9 mouse cellular contexts compared by ENCODE assay signal in genomic region chr13:37477749-37478548, GRCm38 (mm10).
A peak's percentile ranks its signal among the peaks of the same experiment; 100 is the strongest.
DNase-seq lines count a peak whose midpoint lies in the region; ATAC-seq and TF ChIP-seq lines count a peak whose summit lies in the region.
"Had no signal": no experiment of that assay in that cellular context is flagged by ENCODE, and none has a peak within 500 bp of the region (broad histone marks: within the 10 kb centered on the region; RNA-seq: fewer than 3 reads in every experiment).

No protein-coding gene starts in this region.

- no peak for TF ChIP-seq CTCF in thymus, adult 2 months (IDR thresholded peaks at IDR 0.05; ENCODE audit: borderline replicate concordance, control insufficient read depth, extremely low read depth, insufficient read depth, low read length, poor library complexity)
- no peak for TF ChIP-seq CTCF in midbrain, postnatal 0 days (IDR thresholded peaks at IDR 0.05)

- H3K4me1 ChIP-seq in thymus, adult 2 months (replicated peaks; ENCODE audit: control insufficient read depth, insufficient read depth, low read length), result peaks cover 24% of the 10 kb centered on the region
- peaks cover 33% of the 10 kb centered on the region for H3K4me1 ChIP-seq in embryonic facial prominence, embryonic 13.5 days
- H3K4me1 ChIP-seq in hindbrain, embryonic 16.5 days (ENCODE audit: control insufficient read depth, insufficient read depth, low read depth, low read length), result peaks cover 12% of the 10 kb centered on the region
- peaks cover 33% of the 10 kb centered on the region for H3K4me1 ChIP-seq in liver, embryonic 11.5 days (replicated peaks; ENCODE audit: control insufficient read depth, insufficient read depth, low read length)
- H3K4me1 ChIP-seq in midbrain, postnatal 0 days (ENCODE audit: insufficient read depth, low read length), result peaks cover 4% of the 10 kb centered on the region; the same call in 1 of the 2 replicates

- no peaks in the 10 kb centered on the region for H3K27me3 ChIP-seq in thymus, adult 2 months (ENCODE audit: control insufficient read depth, insufficient read depth, low read length)
- no peaks in the 10 kb centered on the region for H3K27me3 ChIP-seq in embryonic facial prominence, embryonic 13.5 days
- H3K27me3 ChIP-seq in hindbrain, embryonic 16.5 days (replicated peaks; ENCODE audit: control insufficient read depth, insufficient read depth, low read length), result no peaks in the 10 kb centered on the region
- 0 out of 2 replicates have a peak, but pooled peaks cover 2% of the 10 kb centered on the region for H3K27me3 ChIP-seq in liver, embryonic 11.5 days (replicated peaks; ENCODE audit: control insufficient read depth, insufficient read depth, low read length)
- H3K27me3 ChIP-seq in midbrain, postnatal 0 days (ENCODE audit: insufficient read depth, low read length), result peaks cover 3% of the 10 kb centered on the region; the same call in 1 of the 2 replicates

- H3K36me3 ChIP-seq in thymus, adult 2 months (ENCODE audit: control insufficient read depth, insufficient read depth, low read length), result no peaks in the 10 kb centered on the region
- no peaks in the 10 kb centered on the region for H3K36me3 ChIP-seq in embryonic facial prominence, embryonic 13.5 days
- no peaks in the 10 kb centered on the region for H3K36me3 ChIP-seq in hindbrain, embryonic 16.5 days (ENCODE audit: control insufficient read depth, insufficient read depth, low read length)
- H3K36me3 ChIP-seq in liver, embryonic 11.5 days (ENCODE audit: control insufficient read depth, insufficient read depth, low read length), result no peaks in the 10 kb centered on the region
- H3K36me3 ChIP-seq in midbrain, postnatal 0 days (ENCODE audit: insufficient read depth, low read length), result no peaks in the 10 kb centered on the region

- ATAC-seq in embryonic facial prominence, embryonic 13.5 days (ENCODE audit: insufficient number of reproducible peaks, insufficient read depth, low FRiP score, low TSS enrichment, low read depth), result peak; percentile 83
- ATAC-seq in hindbrain, embryonic 16.5 days, result peak; percentile 77
- ATAC-seq in liver, embryonic 11.5 days (replicated peaks; ENCODE audit: low FRiP score), result peak; percentile 64
- ATAC-seq in midbrain, postnatal 0 days (ENCODE audit: low FRiP score), result peak; percentile 48

- no peak overlapping the region for H3K4me3 ChIP-seq in thymus, adult 2 months (ENCODE audit: control insufficient read depth, insufficient read depth, low read length)
- H3K4me3 ChIP-seq in embryonic facial prominence, embryonic 13.5 days, result peak overlapping the region; percentile 33
- H3K4me3 ChIP-seq in hindbrain, embryonic 16.5 days (ENCODE audit: low read length), result peak overlapping the region; percentile 25
- H3K4me3 ChIP-seq in liver, embryonic 11.5 days (ENCODE audit: low read depth, low read length), result peak overlapping the region; percentile 33
- H3K4me3 ChIP-seq in midbrain, postnatal 0 days (ENCODE audit: low read depth, low read length), result 0 out of 2 replicates have a peak overlapping the region, but pooled peaks have one; percentile 9
- H3K4me3 ChIP-seq: erythroblast, embryonic 14.5 days had no signal

- peak; percentile 27 for DNase-seq in thymus, adult 2 months
- no peak for DNase-seq in thymus, adult 18-20 months
- peak; percentile 71 for DNase-seq in liver, embryonic 11.5 days (ENCODE audit: low spot score)
- DNase-seq in midbrain, postnatal 0 days (ENCODE audit: low spot score), result peak; percentile 58
- no peak for DNase-seq in urinary bladder, postnatal 10 days (ENCODE audit: low spot score)
- no peak for DNase-seq in right cerebral cortex, postnatal 36 days (ENCODE audit: low spot score in 2 of 2)

- TF ChIP-seq POLR2A in thymus, adult 2 months (IDR thresholded peaks at IDR 0.05; ENCODE audit: control insufficient read depth, extremely low read depth, insufficient read depth, low read length, poor library complexity), result no peak

- H3K4me2 ChIP-seq in embryonic facial prominence, embryonic 13.5 days, result peak overlapping the region; percentile 59
- peak overlapping the region; percentile 54 for H3K4me2 ChIP-seq in hindbrain, embryonic 16.5 days (ENCODE audit: low read length)
- peak overlapping the region; percentile 58 for H3K4me2 ChIP-seq in liver, embryonic 11.5 days
- peak overlapping the region; percentile 45 for H3K4me2 ChIP-seq in midbrain, postnatal 0 days (ENCODE audit: low read depth, low read length, poor library complexity, severe bottlenecking)

- H3K9ac ChIP-seq in embryonic facial prominence, embryonic 13.5 days, result peak overlapping the region; percentile 54
- peak overlapping the region; percentile 33 for H3K9ac ChIP-seq in hindbrain, embryonic 16.5 days (ENCODE audit: low read depth, low read length)
- no peak overlapping the region for H3K9ac ChIP-seq in liver, embryonic 11.5 days (ENCODE audit: low read depth, low read length)
- H3K9ac ChIP-seq in midbrain, postnatal 0 days (replicated peaks; ENCODE audit: low read length, poor library complexity, severe bottlenecking), result 0 out of 2 replicates have a peak overlapping the region, but pooled peaks have one; percentile 13

- no peaks in the 10 kb centered on the region for H3K9me3 ChIP-seq in embryonic facial prominence, embryonic 13.5 days
- H3K9me3 ChIP-seq in hindbrain, embryonic 16.5 days (ENCODE audit: control insufficient read depth, low read length), result no peaks in the 10 kb centered on the region
- no peaks in the 10 kb centered on the region for H3K9me3 ChIP-seq in liver, embryonic 11.5 days (ENCODE audit: control insufficient read depth, low read length)
- H3K9me3 ChIP-seq in midbrain, postnatal 0 days (ENCODE audit: low read length), result no peaks in the 10 kb centered on the region

- WGBS in thymus, adult 2 months, result 22% methylated on average over 15 of the region's 15 CpGs
- WGBS in embryonic facial prominence, embryonic 13.5 days, result 2% methylated on average over 14 of the region's 15 CpGs
- WGBS in hindbrain, embryonic 16.5 days, result 3% methylated on average over 13 of the region's 15 CpGs
- 9% methylated on average over 15 of the region's 15 CpGs for WGBS in liver, embryonic 11.5 days
- under 1% methylated on average over 14 of the region's 15 CpGs for WGBS in midbrain, postnatal 0 days

- H3K27ac ChIP-seq in thymus, adult 2 months (ENCODE audit: control insufficient read depth, insufficient read depth, low read length), result no peak overlapping the region
- H3K27ac ChIP-seq in embryonic facial prominence, embryonic 13.5 days, result peak overlapping the region; percentile 76
- H3K27ac ChIP-seq in hindbrain, embryonic 16.5 days (ENCODE audit: low read depth, low read length), result peak overlapping the region; percentile 11; the same call in 1 of the 2 replicates
- no peak overlapping the region for H3K27ac ChIP-seq in liver, embryonic 11.5 days (ENCODE audit: low read depth, low read length)
- no peak overlapping the region; the same call in 1 of the 2 replicates for H3K27ac ChIP-seq in midbrain, postnatal 0 days (ENCODE audit: low read depth, low read length)

Comparison
In these comparisons a context has a peak if more than half of its experiments do, and no peak if none do; other contexts are left out.
1. DNase-seq: peak in thymus, adult 2 months (single experiment), liver, embryonic 11.5 days (single experiment) and midbrain, postnatal 0 days (single experiment); none in thymus, adult 18-20 months (0 of 2), urinary bladder, postnatal 10 days (single experiment) and right cerebral cortex, postnatal 36 days (0 of 2).
2. H3K27ac ChIP-seq: peak in embryonic facial prominence, embryonic 13.5 days (single experiment) and hindbrain, embryonic 16.5 days (single experiment); none in thymus, adult 2 months (single experiment), liver, embryonic 11.5 days (single experiment) and midbrain, postnatal 0 days (single experiment).
3. Peak in every context shown above with its lines, with median percentiles within 50 percentile points of each other: ATAC-seq and H3K4me2 ChIP-seq.